Mouse (Mus musculus) forebrain, embryonic 11.5 days (tissue): ENCODE data around the gene Prrg2. TPM values are rescaled to one million over a fixed set of nuclear protein-coding genes. Genes with fewer than 3 reads are reported as not detected.

Source experiments
- ATAC-seq: fragments of 200-750 bp; cut with Nextera tagmentation; replicated peaks from 2 replicates; pipeline ENCODE4 v1.8.0; 2017; ENCODE audit warnings: moderate TSS enrichment; ENCODE audit not compliant: low FRiP score
- DNase-seq: peaks from one replicate; pipeline ENCODE4 v3.0.0-alpha.2; 2017; ENCODE audit warnings: low spot score
- H3K27ac ChIP-seq: fragments of 300-500 bp; sonication (generic); 2 replicates; pipeline ENCODE4 v1.5.1; 2014; ENCODE audit warnings: low read depth, low read length
- H3K27me3 ChIP-seq: fragments of 300-500 bp; sonication (generic); 2 replicates; pipeline ENCODE4 v1.6.1; 2014; ENCODE audit warnings: mild to moderate bottlenecking, low read length, mixed read lengths; ENCODE audit not compliant: control insufficient read depth, insufficient read depth
- H3K36me3 ChIP-seq: fragments of 300-500 bp; sonication (generic); 2 replicates; pipeline ENCODE4 v1.6.1; 2014; ENCODE audit warnings: mild to moderate bottlenecking, low read length, moderate library complexity, mixed read lengths; ENCODE audit not compliant: control insufficient read depth, insufficient read depth
- H3K4me1 ChIP-seq: fragments of 300-500 bp; sonication (generic); replicated peaks from 2 replicates; pipeline ENCODE4 v1.6.1; 2014; ENCODE audit warnings: low read length, mixed read lengths; ENCODE audit not compliant: control insufficient read depth, insufficient read depth
- H3K4me2 ChIP-seq: fragments of 300-500 bp; sonication (generic); 2 replicates; pipeline ENCODE4 v1.6.1; 2014; ENCODE audit warnings: low read depth, mild to moderate bottlenecking, low read length, moderate library complexity, mixed read lengths; ENCODE audit not compliant: severe bottlenecking
- H3K4me3 ChIP-seq: fragments of 300-500 bp; sonication (generic); 2 replicates; pipeline ENCODE4 v1.5.1; 2014; ENCODE audit warnings: low read depth, low read length
- H3K9ac ChIP-seq: fragments of 300-500 bp; sonication (generic); 2 replicates; pipeline ENCODE4 v1.6.1; 2014; ENCODE audit warnings: low read length
- H3K9me3 ChIP-seq: fragments of 300-500 bp; sonication (generic); 2 replicates; pipeline ENCODE4 v1.6.1; 2016; ENCODE audit warnings: low read length, mixed read lengths; ENCODE audit not compliant: control insufficient read depth
- WGBS: fragments of 180-500 bp; shearing (Covaris S2); extraction: QIAGEN DNeasy Blood & Tissue Kit; methylation state at CpG from one replicate; pipeline ENCODE4 v1.1.7; 2014; 5-methylcytosine and 5-hydroxymethylcytosine counted together
- polyA plus RNA-seq: library from polyadenylated mRNA; unstranded; fragments of >200 nt; fragmentation: Nextera tagmentation; extraction: Ambion mirVana; gene quantifications from 2 replicates; pipeline ENCODE4 v1.2.1, GENCODE M21; 2014

The Prrg2 gene
- polyA plus RNA-seq, 1 experiment from 2014 or later, result 18.4 TPM

DNA sequence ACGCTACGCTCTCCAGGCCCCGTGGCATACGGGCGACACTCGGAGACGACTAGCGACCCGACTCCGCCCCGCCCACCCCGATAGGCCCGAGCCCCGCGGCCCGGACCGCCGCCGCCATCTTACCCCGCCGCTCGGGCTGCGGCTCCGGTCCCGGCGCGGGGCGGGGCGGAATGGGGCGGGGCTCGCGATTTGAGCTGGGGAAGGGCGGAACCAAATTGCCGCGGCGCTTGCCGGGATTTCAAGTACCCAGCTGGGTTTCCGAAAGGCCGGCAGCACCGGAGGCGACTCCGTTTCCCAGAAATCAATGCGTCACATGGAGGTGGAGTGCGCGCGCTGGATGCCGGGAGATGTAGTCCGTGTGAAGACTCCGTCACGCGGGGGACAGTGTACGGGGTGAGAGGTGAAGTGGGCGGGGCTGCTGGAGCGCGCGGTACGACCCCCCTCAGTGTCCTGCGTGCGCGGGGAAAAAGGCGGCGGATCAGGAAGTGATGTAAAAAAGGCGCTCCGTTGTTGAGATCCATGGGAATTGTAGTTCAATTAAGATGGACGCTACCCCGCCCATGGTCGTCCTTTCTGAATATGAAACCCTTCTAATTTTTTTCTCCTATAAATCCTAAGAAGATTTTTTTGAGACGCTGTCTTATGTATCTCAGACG is 46.4 kb downstream of the Prrg2 start, which contains the start of gene Scaf1:
TSS of gene Scaf1 (minus strand) at position 407 of the 656 bp plus-strand sequence.
- DNase-seq (peak; percentile 100), ATAC-seq (peak; percentile 89)
- WGBS, result under 1% methylated on average over 67 of the region's 69 CpGs
- H3K27me3 ChIP-seq, result no peaks in the 10 kb centered on the region
- no peaks in the 10 kb centered on the region for H3K9me3 ChIP-seq
- peak within 1 kb of the TSS; percentile 85 for H3K27ac ChIP-seq
- peak within 1 kb of the TSS; percentile 96 for H3K4me3 ChIP-seq
- peak within 1 kb of the TSS; percentile 99 for H3K4me2 ChIP-seq
- H3K36me3 ChIP-seq, result peaks cover 15% of the 10 kb centered on the region
- peak within 1 kb of the TSS; percentile 93 for H3K9ac ChIP-seq
- H3K4me1 ChIP-seq, result peaks cover 12% of the 10 kb centered on the region; the same call in 1 of the 2 replicates

GRCm38 (mm10) chr7:45015344-45015956 is 47.0 kb downstream of the Prrg2 start:
- peak overlapping the region; percentile 96 for H3K4me3 ChIP-seq
- peaks cover 12% of the 10 kb centered on the region; the same call in 1 of the 2 replicates for H3K4me1 ChIP-seq
- H3K9ac ChIP-seq, result peak overlapping the region; percentile 93
- H3K36me3 ChIP-seq, result peaks cover 15% of the 10 kb centered on the region
- DNase-seq, result no peak
- peak overlapping the region; percentile 79 for H3K4me2 ChIP-seq
- peak overlapping the region; percentile 19; the same call in 1 of the 2 replicates for H3K27ac ChIP-seq
- WGBS, result 1% methylated on average over 20 of the region's 20 CpGs
- H3K9me3 ChIP-seq, result no peaks in the 10 kb centered on the region
- H3K27me3 ChIP-seq, result no peaks in the 10 kb centered on the region
- ATAC-seq, result no peak

DNA sequence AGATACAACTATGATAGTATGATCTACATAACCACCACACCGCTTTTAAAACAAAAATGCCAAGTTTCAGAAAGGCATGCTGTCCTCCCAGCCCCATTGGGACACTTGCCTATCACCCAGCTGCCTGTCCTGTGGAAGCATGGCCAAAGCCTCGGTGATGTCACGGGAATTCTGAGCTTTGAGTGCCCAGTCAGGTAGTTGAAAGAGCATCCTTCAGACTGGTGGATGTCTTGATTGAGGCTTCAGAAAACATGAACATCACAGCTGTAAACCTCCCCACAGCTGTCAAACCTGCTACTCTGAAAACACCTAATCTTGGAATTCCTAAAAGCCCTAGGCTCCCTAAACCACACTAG is 48.4 kb downstream of the Prrg2 start:
- H3K9me3 ChIP-seq, result no peaks in the 10 kb centered on the region
- no peaks in the 10 kb centered on the region for H3K27me3 ChIP-seq
- H3K4me2 ChIP-seq, result no peak overlapping the region
- peaks cover 12% of the 10 kb centered on the region; the same call in 1 of the 2 replicates for H3K4me1 ChIP-seq
- ATAC-seq, result no peak
- H3K4me3 ChIP-seq, result no peak overlapping the region
- WGBS, result 90% methylated on average over 3 of the region's 3 CpGs
- H3K9ac ChIP-seq, result no peak overlapping the region
- H3K27ac ChIP-seq, result no peak overlapping the region
- DNase-seq, result no peak
- peaks cover 15% of the 10 kb centered on the region for H3K36me3 ChIP-seq

GRCm38 (mm10) chr7:45013366-45014095 is 48.9 kb downstream of the Prrg2 start:
- no peak overlapping the region for H3K4me3 ChIP-seq
- no peak overlapping the region for H3K9ac ChIP-seq
- 97% methylated on average over 16 of the region's 16 CpGs for WGBS
- no peaks in the 10 kb centered on the region for H3K9me3 ChIP-seq
- no peaks in the 10 kb centered on the region for H3K27me3 ChIP-seq
- DNase-seq (no peak), ATAC-seq (no peak)
- peaks cover 15% of the 10 kb centered on the region for H3K36me3 ChIP-seq
- no peak overlapping the region for H3K4me2 ChIP-seq
- H3K4me1 ChIP-seq, result peaks cover 12% of the 10 kb centered on the region; the same call in 1 of the 2 replicates
- H3K27ac ChIP-seq, result no peak overlapping the region

DNA sequence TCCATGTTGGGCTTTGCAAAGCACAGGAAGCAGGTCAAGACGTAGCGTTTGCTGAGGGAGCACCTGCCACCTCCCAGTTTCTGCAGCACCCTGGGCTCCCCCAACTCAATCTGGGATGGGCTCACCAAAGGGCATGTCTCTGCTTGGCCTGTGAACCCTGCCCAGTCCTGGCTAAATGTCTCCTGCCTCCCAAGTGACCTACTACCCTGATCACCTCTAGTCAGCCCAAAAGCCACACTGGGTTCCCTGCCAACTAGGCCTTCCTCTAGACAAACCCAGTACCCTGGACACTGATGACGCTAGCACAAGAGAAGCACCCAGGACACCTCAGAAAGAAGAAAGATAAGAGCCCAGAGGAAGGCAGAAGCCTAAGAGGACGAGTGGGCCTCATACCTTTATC is 49.7 kb downstream of the Prrg2 start:
- H3K4me1 ChIP-seq, result peaks cover 7% of the 10 kb centered on the region; the same call in 1 of the 2 replicates
- whole genome bisulfite sequencing, result 85% methylated on average over 4 of the region's 4 CpGs
- no peaks in the 10 kb centered on the region for H3K27me3 ChIP-seq
- no peak overlapping the region for H3K4me3 ChIP-seq
- no peak overlapping the region for H3K9ac ChIP-seq
- ATAC-seq (no peak), DNase-seq (no peak)
- no peak overlapping the region for H3K27ac ChIP-seq
- no peak overlapping the region for H3K4me2 ChIP-seq
- H3K36me3 ChIP-seq, result peaks cover 20% of the 10 kb centered on the region
- no peaks in the 10 kb centered on the region for H3K9me3 ChIP-seq

DNA sequence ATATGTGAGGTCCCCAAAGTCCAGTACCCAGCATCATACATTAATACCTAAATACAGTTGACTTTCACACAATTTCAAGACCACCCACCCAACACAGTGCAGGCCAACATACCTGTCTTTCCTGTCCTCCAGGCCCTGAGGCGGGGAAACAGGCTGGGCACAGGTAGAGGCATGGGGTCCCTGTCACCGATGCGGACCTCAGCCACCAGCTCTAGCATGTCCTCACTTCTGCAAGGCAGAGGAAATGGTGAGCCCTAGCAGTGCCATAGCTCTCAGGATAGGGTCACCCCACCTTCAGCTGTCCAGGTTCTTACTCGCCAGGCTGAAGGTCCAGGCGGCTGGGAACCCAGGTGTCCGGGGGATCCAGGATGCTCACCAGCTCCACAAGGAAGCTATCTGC is 50.5 kb downstream of the Prrg2 start:
- Histone ChIP-seq H3K36me3 (peaks cover 27% of the 10 kb centered on the region), H3K9me3 (no peaks in the 10 kb centered on the region), H3K4me3 (no peak overlapping the region), H3K4me2 (no peak overlapping the region), H3K27me3 (no peaks in the 10 kb centered on the region), H3K4me1 (peaks cover 5% of the 10 kb centered on the region; the same call in 1 of the 2 replicates), H3K9ac (no peak overlapping the region), H3K27ac (no peak overlapping the region)
- ATAC-seq (no peak), DNase-seq (no peak)
- 96% methylated on average over 6 of the region's 6 CpGs for WGBS

DNA sequence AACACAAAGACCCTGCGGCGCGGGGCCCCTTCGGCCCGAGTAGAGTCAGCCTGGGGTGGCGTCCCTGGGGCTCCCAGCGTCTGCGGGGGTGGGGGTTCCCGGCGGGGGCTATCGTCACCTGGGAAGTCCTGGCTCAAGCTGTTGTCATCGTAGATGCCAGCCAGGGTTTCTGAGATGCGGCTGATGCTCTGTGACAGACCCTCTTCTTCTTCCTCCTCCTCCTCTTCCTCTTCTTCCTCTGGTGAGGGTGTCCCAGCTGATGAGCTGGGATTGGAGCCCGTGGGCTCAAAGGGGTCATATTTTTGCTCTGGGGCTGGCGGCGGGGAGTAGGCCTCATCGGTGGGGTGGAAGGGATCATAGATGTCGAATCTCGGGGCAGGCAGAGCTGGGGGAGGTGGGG is 54.1 kb downstream of the Prrg2 start:
- no peaks in the 10 kb centered on the region for H3K9me3 ChIP-seq
- peaks cover 42% of the 10 kb centered on the region for H3K36me3 ChIP-seq
- H3K4me3 ChIP-seq, result no peak overlapping the region
- H3K27me3 ChIP-seq, result no peaks in the 10 kb centered on the region
- no peaks in the 10 kb centered on the region for H3K4me1 ChIP-seq
- H3K9ac ChIP-seq, result no peak overlapping the region
- 95% methylated on average over 19 of the region's 19 CpGs for WGBS
- DNase-seq (no peak), ATAC-seq (no peak)
- no peak overlapping the region for H3K27ac ChIP-seq
- no peak overlapping the region for H3K4me2 ChIP-seq

GRCm38 (mm10) chr7:45007846-45008245 is 54.6 kb downstream of the Prrg2 start:
- H3K27me3 ChIP-seq, result no peaks in the 10 kb centered on the region
- DNase-seq (no peak), ATAC-seq (no peak)
- no peak overlapping the region for H3K4me3 ChIP-seq
- no peaks in the 10 kb centered on the region for H3K4me1 ChIP-seq
- WGBS, result 95% methylated on average over 30 of the region's 30 CpGs
- no peak overlapping the region for H3K9ac ChIP-seq
- no peak overlapping the region for H3K27ac ChIP-seq
- H3K9me3 ChIP-seq, result no peaks in the 10 kb centered on the region
- peaks cover 45% of the 10 kb centered on the region for H3K36me3 ChIP-seq
- no peak overlapping the region for H3K4me2 ChIP-seq
